Mouse (Mus musculus) right cerebral cortex, adult 18-20 months (tissue): ENCODE measurements around the gene Mrpl55.

Experiments used
- DNase-seq: peaks from one replicate; pipeline ENCODE4 v3.0.0; 2022; ENCODE audit warnings: mixed read lengths

Gene Mrpl55

GRCm38 (mm10) chr11:59228122-59228953 is 26.1 kb downstream of the Mrpl55 start, which contains the start of gene Arf1:
Arf1 (minus strand) TSS chr11:59228270.
- peak; percentile 97 for DNase-seq

- peak; percentile 51 for DNase-seq
Measured at GRCm38 (mm10) chr11:59230144-59230760, 28.0 kb downstream of the Mrpl55 start.

DNA sequence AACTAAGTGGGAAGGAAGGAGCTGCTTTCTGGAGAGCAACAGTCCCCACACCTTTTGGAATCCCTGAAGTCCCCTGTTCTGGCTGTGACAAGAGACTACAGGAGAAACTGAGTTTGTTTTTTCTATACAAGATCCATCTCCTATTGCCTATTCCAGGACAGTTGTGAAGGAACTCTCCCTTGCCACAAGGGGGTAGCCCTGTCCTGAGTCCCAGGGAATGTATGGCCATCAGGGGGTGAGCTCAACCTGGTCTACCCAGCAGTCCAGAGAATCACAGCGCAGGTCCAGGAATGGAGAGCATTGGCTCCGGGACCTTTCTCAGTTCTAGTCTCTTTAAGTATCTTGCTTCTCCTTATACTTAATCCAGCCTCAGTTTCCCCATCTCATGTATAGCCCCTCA is 30.5 kb downstream of the Mrpl55 start:
- DNase-seq: no peak

- DNase-seq: peak; percentile 63
Measured at GRCm38 (mm10) chr11:59238525-59239427, 36.5 kb downstream of the Mrpl55 start.

DNA sequence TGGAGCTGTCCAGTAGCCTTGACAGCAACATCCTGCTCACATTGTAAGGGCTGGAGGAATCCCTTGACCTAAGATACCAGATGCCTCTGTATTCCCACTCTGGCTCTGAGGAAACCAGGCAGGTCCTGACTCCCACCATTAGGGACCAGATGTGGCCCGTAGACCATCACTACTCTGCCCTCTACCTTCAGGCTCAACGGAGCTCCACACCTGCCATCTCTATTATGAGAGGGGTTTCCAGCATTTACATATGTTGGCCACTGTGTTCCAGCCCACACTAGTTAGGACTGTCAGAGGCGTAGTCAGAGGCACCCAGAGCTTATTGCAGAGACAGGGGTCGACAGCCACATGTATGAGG is 37.1 kb downstream of the Mrpl55 start:
- no peak for DNase-seq

- DNase-seq: no peak
Measured at GRCm38 (mm10) chr11:59239796-59240195, 37.5 kb downstream of the Mrpl55 start.

DNA sequence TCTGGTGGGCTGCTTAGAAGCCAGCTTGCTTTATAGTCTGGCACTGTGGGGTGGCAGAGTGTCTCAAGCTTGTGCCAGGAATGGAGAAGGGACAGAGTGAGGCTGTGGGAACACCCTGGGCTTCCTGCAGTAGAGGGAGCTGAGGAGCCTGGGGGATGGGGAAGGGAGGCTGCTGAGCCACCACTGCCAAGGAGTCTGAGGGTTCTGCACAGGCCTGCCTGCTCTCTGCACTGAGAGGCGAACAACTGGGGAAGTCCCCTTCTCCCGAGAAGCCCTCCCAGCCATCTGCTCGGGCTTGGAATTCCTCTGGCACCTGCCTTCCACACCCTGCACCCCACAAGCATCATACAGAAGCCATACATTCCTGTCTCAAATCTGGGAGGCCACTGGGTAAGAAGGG is 39.6 kb downstream of the Mrpl55 start:
- no peak for DNase-seq

GRCm38 (mm10) chr11:59243856-59244255 is 41.6 kb downstream of the Mrpl55 start:
- DNase-seq: no peak

DNA sequence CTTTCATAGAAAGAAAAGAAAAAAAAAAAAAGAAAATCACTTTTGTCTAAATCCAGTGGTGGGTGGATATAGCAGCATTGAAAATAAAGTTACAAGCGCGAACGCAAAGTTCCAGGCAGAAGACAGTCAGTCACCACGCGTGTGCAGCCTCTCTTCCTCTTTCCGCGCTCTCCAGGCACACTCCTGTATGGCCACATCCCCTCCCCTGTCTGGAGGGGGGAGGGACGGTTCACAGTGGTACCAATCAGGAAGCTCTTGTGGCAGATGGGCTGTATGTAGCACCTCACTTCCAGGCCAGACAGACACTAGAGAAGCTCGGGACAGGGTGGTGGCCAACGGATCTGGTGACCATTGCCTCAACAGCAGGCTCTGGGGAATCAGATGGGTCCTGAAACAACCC is 45.8 kb downstream of the Mrpl55 start:
- no peak for DNase-seq
